Mouse (Mus musculus): ENCODE data around the gene Cadps2.

Gene Cadps2

GRCm38 (mm10) chr6:23630465-23630864 lies 208.8 kb downstream of the Cadps2 start:
- CTCF ChIA-PET: no interaction called here
- POLR2A ChIA-PET: no interaction called here

GRCm38 (mm10) chr6:23575102-23575501 lies 264.1 kb downstream of the Cadps2 start:
- CTCF ChIA-PET: no interaction called here
- POLR2A ChIA-PET: no interaction called here

- CTCF ChIA-PET: no interaction called here
Observed at GRCm38 (mm10) chr6:23573750-23574149, 265.5 kb downstream of the Cadps2 start.

GRCm38 (mm10) chr6:23572401-23572800 lies 266.8 kb downstream of the Cadps2 start:
- ChIA-PET CTCF (no interaction called here), POLR2A (no interaction called here)

More at GRCm38 (mm10) chr6:23573750-23574149, 265.5 kb downstream of the Cadps2 start:
- POLR2A ChIA-PET: no interaction called here

- ChIA-PET CTCF (no interaction called here), POLR2A (no interaction called here)
Observed at GRCm38 (mm10) chr6:23569686-23570085, 269.5 kb downstream of the Cadps2 start.

- ChIA-PET CTCF (no interaction called here), POLR2A (no interaction called here)
Observed at GRCm38 (mm10) chr6:23568688-23569087, 270.5 kb downstream of the Cadps2 start.

GRCm38 (mm10) chr6:23567651-23568050 lies 271.6 kb downstream of the Cadps2 start:
- POLR2A ChIA-PET: no interaction called here
- CTCF ChIA-PET: no interaction called here

- POLR2A ChIA-PET: no interaction called here
- CTCF ChIA-PET: no interaction called here
Observed at GRCm38 (mm10) chr6:23549874-23550273, 289.3 kb downstream of the Cadps2 start.

GRCm38 (mm10) chr6:23523710-23524109 lies 315.5 kb downstream of the Cadps2 start:
- POLR2A ChIA-PET: no interaction called here
- CTCF ChIA-PET: no interaction called here

GRCm38 (mm10) chr6:23522556-23522955 lies 316.7 kb downstream of the Cadps2 start:
- ChIA-PET CTCF (no interaction called here), POLR2A (no interaction called here)

- ChIA-PET CTCF (no interaction called here), POLR2A (no interaction called here)
Observed at GRCm38 (mm10) chr6:23498611-23499010, 340.6 kb downstream of the Cadps2 start.

- CTCF ChIA-PET: interaction anchor here in 2 of 4 experiments (0.6 to 1.3 kb wide), 2 partner anchors 11 to 34 kb away, joined by 3 to 9 read pairs; no protein-coding TSS in a partner anchor
- POLR2A ChIA-PET: no interaction called here
Observed at GRCm38 (mm10) chr6:23491804-23492203, 347.4 kb downstream of the Cadps2 start.

- POLR2A ChIA-PET: no interaction called here
- CTCF ChIA-PET: no interaction called here
Observed at GRCm38 (mm10) chr6:23490431-23490830, 348.8 kb downstream of the Cadps2 start.

GRCm38 (mm10) chr6:23489046-23489445 lies 350.2 kb downstream of the Cadps2 start:
- ChIA-PET POLR2A (no interaction called here), CTCF (no interaction called here)

GRCm38 (mm10) chr6:23472686-23473085 lies 366.5 kb downstream of the Cadps2 start:
- ChIA-PET POLR2A (no interaction called here), CTCF (interaction anchor here in 3 of 4 experiments (0.6 to 1.1 kb wide), 4 partner anchors 13 to 23 kb away, joined by 3 to 5 read pairs (median 4); no protein-coding TSS in a partner anchor)

GRCm38 (mm10) chr6:23471830-23472229 lies 367.4 kb downstream of the Cadps2 start:
- ChIA-PET POLR2A (no interaction called here), CTCF (interaction anchor here in 1 of 4 experiments (0.7 kb wide), 1 partner anchor 670 kb away, joined by 3 read pairs; no protein-coding TSS in a partner anchor)

GRCm38 (mm10) chr6:23467885-23468284 lies 371.3 kb downstream of the Cadps2 start:
- CTCF ChIA-PET: interaction anchor here in 2 of 4 experiments (0.6 to 1.2 kb wide), 2 partner anchors 10 to 308 kb away, joined by 3 to 4 read pairs; no protein-coding TSS in a partner anchor
- POLR2A ChIA-PET: no interaction called here

- POLR2A ChIA-PET: no interaction called here
Observed at GRCm38 (mm10) chr6:23462600-23463280, 376.5 kb downstream of the Cadps2 start.

GRCm38 (mm10) chr6:23457748-23458147 lies 381.5 kb downstream of the Cadps2 start:
- ChIA-PET POLR2A (no interaction called here), CTCF (interaction anchor here (0.5 to 3.0 kb wide), 48 partner anchors 9 to 480 kb away, joined by 3 to 34 read pairs (median 4); partner anchors contain the start of genes Fezf1 (in 2 of the 4) and Aass (in 1 of the 4))

More at GRCm38 (mm10) chr6:23462600-23463280, 376.5 kb downstream of the Cadps2 start:
- CTCF ChIA-PET: interaction anchor here in 3 of 4 experiments (0.7 to 1.7 kb wide), 4 partner anchors 132 to 286 kb away, joined by 3 to 5 read pairs (median 4); no protein-coding TSS in a partner anchor

GRCm38 (mm10) chr6:23453907-23454306 lies 385.3 kb downstream of the Cadps2 start:
- ChIA-PET POLR2A (no interaction called here), CTCF (no interaction called here)

- CTCF ChIA-PET: interaction anchor here in 1 of 4 experiments (1.4 kb wide), 1 partner anchor 17 kb away, joined by 3 read pairs; no protein-coding TSS in a partner anchor
- POLR2A ChIA-PET: no interaction called here
Observed at GRCm38 (mm10) chr6:23439897-23440296, 399.3 kb downstream of the Cadps2 start.

Data from embryonic stem cell, embryonic (primary cell).